Mouse (Mus musculus) hindbrain, embryonic 12.5 days (tissue): ENCODE results near the gene Kif1bp. TPM values are rescaled to one million over a fixed set of nuclear protein-coding genes. Genes with fewer than 3 reads are reported as not detected.
"Not testable (repeated sequence)": the region's sequence is repeated elsewhere in the genome, so short reads cannot be mapped to it uniquely, and the experiment has no call there.

ENCODE experiments used
- ATAC-seq: fragments of 200-750 bp; cut with Nextera tagmentation; 2 replicates; pipeline ENCODE4 v1.8.0; 2017; ENCODE audit warnings: moderate TSS enrichment; ENCODE audit not compliant: low FRiP score
- H3K27ac ChIP-seq: fragments of 300-500 bp; sonication (generic); 2 replicates; pipeline ENCODE4 v1.5.1; 2016; ENCODE audit warnings: mild to moderate bottlenecking
- H3K27me3 ChIP-seq: fragments of 300-500 bp; sonication (generic); 2 replicates; pipeline ENCODE4 v1.6.1; 2016; ENCODE audit warnings: mild to moderate bottlenecking
- H3K36me3 ChIP-seq: fragments of 300-500 bp; sonication (generic); 2 replicates; pipeline ENCODE4 v1.6.1; 2016; ENCODE audit warnings: mild to moderate bottlenecking
- H3K4me1 ChIP-seq: fragments of 300-500 bp; sonication (generic); 2 replicates; pipeline ENCODE4 v1.6.1; 2016
- H3K4me2 ChIP-seq: fragments of 300-500 bp; sonication (generic); replicated peaks from 2 replicates; pipeline ENCODE4 v1.6.1; 2016; ENCODE audit warnings: mild to moderate bottlenecking
- H3K4me3 ChIP-seq: fragments of 300-500 bp; sonication (generic); 2 replicates; pipeline ENCODE4 v1.5.1; 2016; ENCODE audit warnings: mild to moderate bottlenecking
- H3K9ac ChIP-seq: fragments of 300-500 bp; sonication (generic); 2 replicates; pipeline ENCODE4 v1.6.1; 2016; ENCODE audit warnings: mild to moderate bottlenecking, moderate library complexity
- H3K9me3 ChIP-seq: fragments of 300-500 bp; sonication (generic); replicated peaks from 2 replicates; pipeline ENCODE4 v1.6.1; 2016; ENCODE audit warnings: mild to moderate bottlenecking
- WGBS: fragments of 180-500 bp; shearing (Covaris S2); methylation state at CpG from one replicate; pipeline ENCODE4 v1.1.7; 2016; 5-methylcytosine and 5-hydroxymethylcytosine counted together
- polyA plus RNA-seq: library from polyadenylated mRNA; unstranded; fragments of >200 nt; fragmentation: Nextera tagmentation; extraction: Ambion mirVana; gene quantifications from 2 replicates; pipeline ENCODE4 v1.2.1, GENCODE M21; 2016

The Kif1bp gene
- 74.3 and 74.7 TPM in 2 replicates for polyA plus RNA-seq

- WGBS = 5% methylated on average over 33 of the region's 33 CpGs
- Histone ChIP-seq H3K9me3 (no peaks in the 10 kb centered on the region), H3K27ac (peak within 1 kb of the TSS; percentile 82), H3K36me3 (peaks cover 48% of the 10 kb centered on the region), H3K4me3 (peak within 1 kb of the TSS; percentile 76), H3K9ac (peak within 1 kb of the TSS; percentile 93), H3K4me2 (peak within 1 kb of the TSS; percentile 88), H3K27me3 (no peaks in the 10 kb centered on the region), H3K4me1 (peaks cover 15% of the 10 kb centered on the region)
- peak; percentile 99 for ATAC-seq
Observed at GRCm38 (mm10) chr10:62578338-62579100, at the start of gene Kif1bp. Kif1bp (minus strand) TSS chr10:62578457.

GRCm38 (mm10) chr10:62604161-62604560 lies 25.9 kb upstream of the Kif1bp start:
- H3K9me3 ChIP-seq = no peaks in the 10 kb centered on the region
- no peak overlapping the region for H3K27ac ChIP-seq
- H3K4me1 ChIP-seq = peaks cover 15% of the 10 kb centered on the region
- no peak overlapping the region for H3K9ac ChIP-seq
- H3K36me3 ChIP-seq = no peaks in the 10 kb centered on the region
- 88% methylated on average over 3 of the region's 3 CpGs for WGBS
- ATAC-seq = no peak
- no peaks in the 10 kb centered on the region for H3K27me3 ChIP-seq
- no peak overlapping the region for H3K4me2 ChIP-seq
- no peak overlapping the region for H3K4me3 ChIP-seq

GRCm38 (mm10) chr10:62603233-62604030 lies 25.2 kb upstream of the Kif1bp start:
- no peak overlapping the region for H3K4me3 ChIP-seq
- ATAC-seq = no peak
- no peaks in the 10 kb centered on the region for H3K9me3 ChIP-seq
- H3K27me3 ChIP-seq = no peaks in the 10 kb centered on the region
- no peak overlapping the region for H3K27ac ChIP-seq
- peaks cover 15% of the 10 kb centered on the region for H3K4me1 ChIP-seq
- 91% methylated on average over 12 of the region's 12 CpGs for WGBS
- no peak overlapping the region for H3K9ac ChIP-seq
- H3K36me3 ChIP-seq = peaks cover 5% of the 10 kb centered on the region
- H3K4me2 ChIP-seq = no peak overlapping the region

GRCm38 (mm10) chr10:62602177-62603040 lies 24.2 kb upstream of the Kif1bp start, which contains the start of gene Ddx21:
Ddx21 (minus strand) TSS chr10:62602281.
- H3K27ac ChIP-seq = peak within 1 kb of the TSS; percentile 46
- H3K4me3 ChIP-seq = peak within 1 kb of the TSS; percentile 78
- peak within 1 kb of the TSS; percentile 96 for H3K4me2 ChIP-seq
- H3K4me1 ChIP-seq = peaks cover 15% of the 10 kb centered on the region
- H3K27me3 ChIP-seq = no peaks in the 10 kb centered on the region
- peak; percentile 98 for ATAC-seq
- peak within 1 kb of the TSS; percentile 71 for H3K9ac ChIP-seq
- H3K9me3 ChIP-seq = no peaks in the 10 kb centered on the region
- H3K36me3 ChIP-seq = peaks cover 15% of the 10 kb centered on the region
- 6% methylated on average over 53 of the region's 53 CpGs for WGBS

GRCm38 (mm10) chr10:62601833-62602176 lies 23.5 kb upstream of the Kif1bp start:
- peak; percentile 75 for ATAC-seq
- H3K9ac ChIP-seq = peak overlapping the region; percentile 71
- WGBS = under 1% methylated on average over 23 of the region's 23 CpGs

GRCm38 (mm10) chr10:62601053-62601791 lies 23.0 kb upstream of the Kif1bp start:
- Histone ChIP-seq H3K4me2 (peak overlapping the region; percentile 96), H3K4me1 (peaks cover 15% of the 10 kb centered on the region), H3K9me3 (no peaks in the 10 kb centered on the region), H3K9ac (peak overlapping the region; percentile 71), H3K27ac (no peak overlapping the region), H3K27me3 (no peaks in the 10 kb centered on the region), H3K4me3 (peak overlapping the region; percentile 78), H3K36me3 (peaks cover 18% of the 10 kb centered on the region)
- no peak for ATAC-seq
- 12% methylated on average over 20 of the region's 20 CpGs for WGBS

More at GRCm38 (mm10) chr10:62601833-62602176, 23.5 kb upstream of the Kif1bp start:
- Histone ChIP-seq H3K4me2 (peak overlapping the region; percentile 96), H3K4me3 (peak overlapping the region; percentile 78), H3K27ac (peak overlapping the region; percentile 46; the same call in 1 of the 2 replicates), H3K36me3 (peaks cover 18% of the 10 kb centered on the region), H3K4me1 (peaks cover 15% of the 10 kb centered on the region), H3K27me3 (no peaks in the 10 kb centered on the region), H3K9me3 (no peaks in the 10 kb centered on the region)

GRCm38 (mm10) chr10:62600056-62600455 lies 21.8 kb upstream of the Kif1bp start:
- no peak overlapping the region for H3K27ac ChIP-seq
- H3K9ac ChIP-seq = no peak overlapping the region
- no peaks in the 10 kb centered on the region for H3K9me3 ChIP-seq
- 88% methylated on average over 6 of the region's 6 CpGs for WGBS
- peaks cover 22% of the 10 kb centered on the region for H3K36me3 ChIP-seq
- ATAC-seq = no peak
- H3K4me3 ChIP-seq = no peak overlapping the region
- no peak overlapping the region for H3K4me2 ChIP-seq
- H3K27me3 ChIP-seq = no peaks in the 10 kb centered on the region
- peaks cover 15% of the 10 kb centered on the region for H3K4me1 ChIP-seq

- not testable (repeated sequence) for H3K27ac ChIP-seq, H3K27me3 ChIP-seq, ATAC-seq, H3K4me2 ChIP-seq, H3K4me3 ChIP-seq, H3K9me3 ChIP-seq, H3K9ac ChIP-seq
- H3K4me1 ChIP-seq = peaks cover 15% of the 10 kb centered on the region
- H3K36me3 ChIP-seq = peaks cover 27% of the 10 kb centered on the region
- WGBS = 97% methylated on average over 3 of the region's 3 CpGs
Observed at GRCm38 (mm10) chr10:62599311-62599710, 21.1 kb upstream of the Kif1bp start.

- WGBS = 93% methylated on average over 7 of the region's 7 CpGs
- H3K27me3 ChIP-seq = no peaks in the 10 kb centered on the region
- no peak overlapping the region for H3K4me2 ChIP-seq
- no peaks in the 10 kb centered on the region for H3K4me1 ChIP-seq
- no peak overlapping the region for H3K27ac ChIP-seq
- peaks cover 74% of the 10 kb centered on the region for H3K36me3 ChIP-seq
- no peak for ATAC-seq
- H3K4me3 ChIP-seq = no peak overlapping the region
- H3K9ac ChIP-seq = no peak overlapping the region
- no peaks in the 10 kb centered on the region for H3K9me3 ChIP-seq
Observed at GRCm38 (mm10) chr10:62592496-62592895, 14.2 kb upstream of the Kif1bp start.

GRCm38 (mm10) chr10:62590200-62590599 lies 11.9 kb upstream of the Kif1bp start:
- H3K4me1 ChIP-seq = no peaks in the 10 kb centered on the region
- H3K4me3 ChIP-seq = no peak overlapping the region
- peaks cover 87% of the 10 kb centered on the region for H3K36me3 ChIP-seq
- no peak overlapping the region for H3K27ac ChIP-seq
- H3K4me2 ChIP-seq = no peak overlapping the region
- 46% methylated on average over 6 of the region's 6 CpGs for WGBS
- H3K9me3 ChIP-seq = no peaks in the 10 kb centered on the region
- H3K9ac ChIP-seq = no peak overlapping the region
- ATAC-seq = peak; percentile 52; the same call in 1 of the 2 replicates
- H3K27me3 ChIP-seq = no peaks in the 10 kb centered on the region

- H3K27ac ChIP-seq = no peak overlapping the region
- H3K4me2 ChIP-seq = no peak overlapping the region
- H3K4me1 ChIP-seq = no peaks in the 10 kb centered on the region
- 81% methylated on average over 4 of the region's 4 CpGs for WGBS
- no peak for ATAC-seq
- no peak overlapping the region for H3K9ac ChIP-seq
- peaks cover 92% of the 10 kb centered on the region for H3K36me3 ChIP-seq
- H3K9me3 ChIP-seq = no peaks in the 10 kb centered on the region
- H3K4me3 ChIP-seq = no peak overlapping the region
- no peaks in the 10 kb centered on the region for H3K27me3 ChIP-seq
Observed at GRCm38 (mm10) chr10:62588616-62589015, 10.4 kb upstream of the Kif1bp start.
